Mouse (Mus musculus): ENCODE data around the gene Cpsf4l.

The Cpsf4l gene

GRCm38 (mm10) chr11:113709731-113710256 is at the start of gene Cpsf4l:
TSS of gene Cpsf4l (minus strand) at chr11:113710017.
- no peak for DNase-seq (ENCODE audit: low spot score in 2 of 2)

GRCm38 (mm10) chr11:113758851-113759250 is 49.0 kb upstream of the Cpsf4l start:
- no peak for DNase-seq (ENCODE audit: low spot score in 2 of 2)

GRCm38 (mm10) chr11:113756578-113756977 is 46.8 kb upstream of the Cpsf4l start:
- no peak for DNase-seq (ENCODE audit: low spot score in 2 of 2)

GRCm38 (mm10) chr11:113755878-113756277 is 46.1 kb upstream of the Cpsf4l start:
- no peak for DNase-seq (ENCODE audit: low spot score in 2 of 2)

GRCm38 (mm10) chr11:113754845-113755244 is 45.0 kb upstream of the Cpsf4l start:
- no peak for DNase-seq (ENCODE audit: low spot score in 2 of 2)

GRCm38 (mm10) chr11:113752685-113753430 is 43.0 kb upstream of the Cpsf4l start:
- no peak for DNase-seq (ENCODE audit: low spot score in 2 of 2)

GRCm38 (mm10) chr11:113752158-113752661 is 42.4 kb upstream of the Cpsf4l start:
- no peak for DNase-seq (ENCODE audit: low spot score in 2 of 2)

GRCm38 (mm10) chr11:113751484-113752084 is 41.8 kb upstream of the Cpsf4l start, which contains the start of gene Cdc42ep4:
TSS of gene Cdc42ep4 (minus strand) at chr11:113751881.
- peak; percentile 67 to 74 for DNase-seq (ENCODE audit: low spot score in 2 of 2)

- DNase-seq (ENCODE audit: low spot score in 2 of 2) = peak; percentile 76 to 85
Measured at GRCm38 (mm10) chr11:113750571-113751483, 41.0 kb upstream of the Cpsf4l start.

- no peak for DNase-seq (ENCODE audit: low spot score in 2 of 2)
Measured at GRCm38 (mm10) chr11:113749749-113750351, 40.0 kb upstream of the Cpsf4l start.

GRCm38 (mm10) chr11:113748797-113749521 is 39.1 kb upstream of the Cpsf4l start:
- peak in 1 of 2 experiments; percentile 75 for DNase-seq (ENCODE audit: low spot score in 2 of 2)

GRCm38 (mm10) chr11:113747725-113748380 is 38.0 kb upstream of the Cpsf4l start:
- DNase-seq (ENCODE audit: low spot score in 2 of 2) = no peak

- DNase-seq (ENCODE audit: low spot score in 2 of 2) = no peak
Measured at GRCm38 (mm10) chr11:113747056-113747455, 37.2 kb upstream of the Cpsf4l start.

GRCm38 (mm10) chr11:113745961-113746360 is 36.1 kb upstream of the Cpsf4l start:
- DNase-seq (ENCODE audit: low spot score in 2 of 2) = no peak

GRCm38 (mm10) chr11:113742998-113743397 is 33.2 kb upstream of the Cpsf4l start:
- DNase-seq (ENCODE audit: low spot score in 2 of 2) = no peak

GRCm38 (mm10) chr11:113740100-113740499 is 30.3 kb upstream of the Cpsf4l start:
- no peak for DNase-seq (ENCODE audit: low spot score in 2 of 2)

- peak in 1 of 2 experiments; percentile 35 for DNase-seq (ENCODE audit: low spot score in 2 of 2)
Measured at GRCm38 (mm10) chr11:113739213-113739612, 29.4 kb upstream of the Cpsf4l start.

- DNase-seq (ENCODE audit: low spot score in 2 of 2) = no peak
Measured at GRCm38 (mm10) chr11:113737912-113738311, 28.1 kb upstream of the Cpsf4l start.

- no peak for DNase-seq (ENCODE audit: low spot score in 2 of 2)
Measured at GRCm38 (mm10) chr11:113737553-113737854, 27.7 kb upstream of the Cpsf4l start.

All from urinary bladder, adult 18-20 months (tissue).